Mouse (Mus musculus): ENCODE measurements around the gene Sorbs2.

The Sorbs2 gene

GRCm38 (mm10) chr8:45687942-45688695 is 180.5 kb downstream of the Sorbs2 start:
- DNase-seq = no peak

GRCm38 (mm10) chr8:45689611-45690207 is 182.1 kb downstream of the Sorbs2 start:
- DNase-seq = peak; percentile 8

GRCm38 (mm10) chr8:45700100-45700499 is 192.5 kb downstream of the Sorbs2 start:
- no peak for DNase-seq

- no peak for DNase-seq
Measured at GRCm38 (mm10) chr8:45703700-45704101, 196.1 kb downstream of the Sorbs2 start.

- no peak for DNase-seq
Measured at GRCm38 (mm10) chr8:45709098-45709497, 201.5 kb downstream of the Sorbs2 start.

- DNase-seq = no peak
Measured at GRCm38 (mm10) chr8:45709734-45710133, 202.1 kb downstream of the Sorbs2 start.

GRCm38 (mm10) chr8:45712610-45713009 is 205.0 kb downstream of the Sorbs2 start:
- DNase-seq = no peak

GRCm38 (mm10) chr8:45714806-45715205 is 207.2 kb downstream of the Sorbs2 start:
- no peak for DNase-seq

- no peak for DNase-seq
Measured at GRCm38 (mm10) chr8:45715330-45716027, 207.9 kb downstream of the Sorbs2 start.

GRCm38 (mm10) chr8:45719776-45720175 is 212.2 kb downstream of the Sorbs2 start:
- no peak for DNase-seq

- DNase-seq = no peak
Measured at GRCm38 (mm10) chr8:45724204-45724603, 216.6 kb downstream of the Sorbs2 start.

GRCm38 (mm10) chr8:45725321-45725720 is 217.7 kb downstream of the Sorbs2 start:
- no peak for DNase-seq

- no peak for DNase-seq
Measured at GRCm38 (mm10) chr8:45729850-45730382, 222.3 kb downstream of the Sorbs2 start.

- DNase-seq = no peak
Measured at GRCm38 (mm10) chr8:45730795-45731194, 223.2 kb downstream of the Sorbs2 start.

- DNase-seq = no peak
Measured at GRCm38 (mm10) chr8:45734071-45734470, 226.5 kb downstream of the Sorbs2 start.

- no peak for DNase-seq
Measured at GRCm38 (mm10) chr8:45737266-45737665, 229.7 kb downstream of the Sorbs2 start.

- no peak for DNase-seq
Measured at GRCm38 (mm10) chr8:45743326-45743725, 235.7 kb downstream of the Sorbs2 start.

- no peak for DNase-seq
Measured at GRCm38 (mm10) chr8:45743739-45744138, 236.2 kb downstream of the Sorbs2 start.

GRCm38 (mm10) chr8:45751512-45752502 is 244.2 kb downstream of the Sorbs2 start:
- DNase-seq = no peak

- no peak for DNase-seq
Measured at GRCm38 (mm10) chr8:45755482-45755881, 247.9 kb downstream of the Sorbs2 start.

- no peak for DNase-seq
Measured at GRCm38 (mm10) chr8:45755972-45756371, 248.4 kb downstream of the Sorbs2 start.

GRCm38 (mm10) chr8:45760622-45761021 is 253.0 kb downstream of the Sorbs2 start:
- no peak for DNase-seq

Data from lung, postnatal 10 days (tissue).